Mouse (Mus musculus) cerebellum, adult 8-10 months (tissue): ENCODE measurements around the gene Tmem265.

Experiments
- DNase-seq: peaks from one replicate; pipeline ENCODE4 v3.0.0; 2022

The Tmem265 gene

DNA sequence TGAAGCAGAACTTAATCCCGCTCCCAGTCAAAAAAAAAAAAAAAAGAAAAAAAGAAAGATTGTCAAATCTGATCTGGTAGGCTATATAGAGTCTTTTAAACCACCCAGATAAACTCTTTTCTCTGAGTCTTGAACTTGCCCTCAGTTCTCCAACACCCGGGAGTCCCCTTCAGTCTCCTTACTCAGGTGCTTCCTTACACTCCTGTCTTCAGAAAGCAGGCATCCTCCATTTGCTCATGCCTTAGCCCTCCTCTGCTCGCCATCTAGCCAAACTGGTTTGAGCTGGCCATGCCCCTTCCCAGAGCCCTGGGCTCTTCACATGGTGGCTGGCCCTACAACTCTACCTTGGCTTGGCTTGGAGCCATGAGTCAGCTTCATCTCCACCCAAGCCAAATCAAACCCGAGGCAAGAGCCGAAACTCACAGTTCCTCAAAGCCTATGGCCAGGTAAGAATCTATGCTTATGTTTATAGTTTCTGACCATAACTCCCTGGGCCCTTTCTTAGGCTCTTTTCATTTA lies at the start of gene Tmem265:
TSS of gene Tmem265 (plus strand) at position 51 of the 519 bp plus-strand sequence.
- DNase-seq: no peak

- peak; percentile 94 for DNase-seq
Measured at GRCm38 (mm10) chr7:127511808-127512230, 49.4 kb upstream of the Tmem265 start, which contains the start of gene Srcap. TSS of gene Srcap (plus strand) at chr7:127511983.

GRCm38 (mm10) chr7:127512231-127513015 lies 48.8 kb upstream of the Tmem265 start:
- peak; percentile 88 for DNase-seq

DNA sequence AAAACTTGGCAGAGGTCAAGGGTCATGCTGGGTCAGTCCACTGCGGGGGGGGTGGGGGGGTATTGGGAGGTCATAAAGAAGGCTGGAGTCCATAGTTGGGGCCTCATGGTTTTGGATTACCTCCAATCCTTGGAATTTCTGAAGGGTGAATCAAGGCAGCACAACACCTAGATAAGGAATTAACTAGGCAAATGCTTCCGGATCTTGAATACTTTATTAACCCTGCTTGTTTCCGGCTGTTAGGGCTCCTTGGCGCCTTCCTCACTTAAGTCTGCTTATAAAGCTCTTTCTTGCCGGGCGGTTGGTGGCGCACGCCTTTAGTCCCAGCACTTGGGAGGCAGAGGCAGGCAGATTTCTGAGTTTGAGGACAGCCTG lies 48.2 kb upstream of the Tmem265 start:
- DNase-seq: peak; percentile 29

DNA sequence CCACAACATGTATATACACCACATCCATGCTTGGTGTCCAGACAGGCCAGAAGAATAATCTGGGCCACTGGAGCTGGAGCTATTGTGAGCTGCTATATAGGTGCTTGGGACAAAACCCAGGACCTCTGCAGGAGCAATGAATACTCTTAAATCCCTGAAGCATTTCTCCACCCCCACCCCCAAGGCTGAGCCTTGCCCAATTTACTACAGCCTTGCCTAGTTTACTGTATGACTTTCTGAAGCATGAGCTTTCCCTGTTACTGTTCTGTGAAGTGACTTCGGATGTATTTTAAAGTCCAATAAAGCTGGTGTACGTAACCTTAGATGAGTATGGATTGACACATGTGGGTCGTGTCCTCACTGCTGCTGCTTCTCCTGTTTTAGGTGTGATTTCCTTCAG lies 47.4 kb upstream of the Tmem265 start:
- DNase-seq: no peak

GRCm38 (mm10) chr7:127515846-127516245 lies 45.3 kb upstream of the Tmem265 start:
- DNase-seq: peak; percentile 21

DNA sequence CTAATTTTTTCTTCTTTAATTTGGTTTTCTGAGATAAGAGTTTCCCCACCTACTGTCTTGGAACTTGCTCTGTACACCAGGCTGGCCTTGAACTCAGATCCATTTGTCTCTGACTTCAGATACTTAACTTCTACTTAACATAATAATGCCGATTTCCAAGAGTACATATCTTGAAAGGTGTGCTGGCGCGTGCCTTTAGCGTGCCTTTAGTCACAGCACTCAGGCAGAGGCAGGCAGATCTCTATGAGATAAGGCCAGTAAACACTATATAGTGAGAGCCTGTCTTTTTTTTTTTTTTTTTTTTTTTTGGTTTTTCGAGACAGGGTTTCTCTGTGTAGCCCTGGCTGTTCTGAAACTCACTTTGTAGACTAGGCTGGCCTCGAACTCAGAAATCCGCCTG lies 44.8 kb upstream of the Tmem265 start:
- DNase-seq: no peak

GRCm38 (mm10) chr7:127519284-127519683 lies 41.9 kb upstream of the Tmem265 start, which contains the start of gene Gm42715:
TSS of gene Gm42715 (plus strand) at chr7:127519584.
- no peak for DNase-seq

- DNase-seq: no peak
Measured at GRCm38 (mm10) chr7:127541671-127542070, 19.5 kb upstream of the Tmem265 start.

DNA sequence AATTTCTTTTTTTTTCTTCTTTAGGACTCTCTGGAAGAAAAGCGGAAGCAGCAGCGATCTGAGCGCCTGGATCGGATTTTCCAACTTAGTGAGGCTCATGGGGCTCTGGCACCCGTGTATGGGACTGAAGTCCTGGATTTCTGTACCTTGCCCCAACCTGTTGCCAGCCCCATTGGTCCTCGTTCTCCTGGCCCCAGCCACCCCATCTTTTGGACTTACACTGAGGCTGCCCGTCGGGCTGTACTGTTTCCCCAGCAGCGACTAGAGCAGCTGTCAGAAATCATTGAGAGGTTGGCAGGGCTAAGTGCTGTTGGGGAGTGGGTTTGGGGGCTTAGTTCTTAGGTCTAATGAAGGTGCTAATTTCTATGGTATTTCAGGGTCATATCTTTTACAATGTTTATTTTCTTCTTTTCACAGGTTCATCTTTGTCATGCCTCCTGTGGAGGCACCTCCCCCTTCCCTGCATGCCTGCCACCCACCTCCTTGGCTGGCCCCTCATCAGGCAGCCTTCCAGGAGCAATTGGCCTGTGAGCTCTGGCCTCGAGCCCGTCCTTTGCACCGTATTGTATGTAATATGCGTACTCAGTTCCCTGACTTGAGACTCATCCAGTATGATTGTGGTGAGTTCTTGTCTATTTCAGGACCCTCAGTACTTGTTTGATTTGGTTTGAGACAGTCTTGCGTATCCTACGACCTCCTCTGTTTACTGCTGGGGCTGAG lies 11.9 kb upstream of the Tmem265 start:
- peak; percentile 70 for DNase-seq

DNA sequence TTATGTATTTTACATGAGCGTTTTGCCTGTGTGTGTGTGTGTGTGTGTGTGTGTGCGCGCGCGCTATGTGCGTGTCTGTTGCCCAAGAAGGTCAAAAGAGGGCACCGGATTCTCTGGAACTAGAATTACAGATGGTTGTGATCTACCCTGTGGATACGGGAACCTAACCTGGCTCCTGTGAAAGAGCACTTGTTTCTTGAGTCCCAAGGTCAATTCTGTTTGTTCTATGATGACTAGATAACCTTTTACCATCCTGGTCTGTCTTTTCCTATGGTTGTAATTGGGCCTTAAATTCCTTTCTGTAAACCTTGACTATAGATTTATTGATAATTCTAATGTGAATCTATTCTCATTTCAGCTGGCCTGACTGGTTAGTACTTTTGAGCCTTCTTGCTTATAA lies 9.6 kb upstream of the Tmem265 start:
- DNase-seq: no peak

GRCm38 (mm10) chr7:127560580-127560979 lies 610 bp upstream of the Tmem265 start:
- DNase-seq: no peak

- DNase-seq: peak; percentile 91
Measured at GRCm38 (mm10) chr7:127564381-127565150, 3.4 kb downstream of the Tmem265 start.

DNA sequence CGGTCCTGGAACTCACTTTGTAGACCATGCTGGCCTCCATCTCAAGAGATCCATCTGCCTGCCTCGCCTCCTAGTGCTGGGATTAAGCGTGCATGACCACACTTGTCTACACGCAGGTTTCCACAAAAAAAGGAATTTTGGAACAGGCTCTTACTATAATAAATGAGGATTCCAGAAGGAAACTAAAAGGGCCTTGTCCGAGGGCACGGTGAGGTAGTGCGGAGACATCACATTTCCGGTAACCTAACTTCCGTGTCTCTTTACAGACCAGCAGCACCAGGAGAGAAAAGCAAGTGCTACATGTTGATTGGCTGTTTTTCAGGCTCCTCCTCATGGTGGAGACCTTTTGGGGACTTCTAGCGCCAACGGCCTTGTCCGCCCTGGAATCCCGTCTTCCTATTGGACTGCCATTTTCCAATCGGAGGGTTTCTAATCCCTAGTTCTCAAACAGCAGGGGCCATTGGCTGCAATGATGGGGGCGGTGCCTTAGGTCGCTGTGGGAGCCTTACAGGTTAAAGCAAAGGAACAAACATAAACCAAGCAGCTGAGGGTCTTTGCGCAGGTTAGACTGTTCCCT lies 11.8 kb downstream of the Tmem265 start, which contains the start of gene Phkg2:
TSS of gene Phkg2 (plus strand) at position 446 of the 577 bp plus-strand sequence.
- peak; percentile 89 for DNase-seq

DNA sequence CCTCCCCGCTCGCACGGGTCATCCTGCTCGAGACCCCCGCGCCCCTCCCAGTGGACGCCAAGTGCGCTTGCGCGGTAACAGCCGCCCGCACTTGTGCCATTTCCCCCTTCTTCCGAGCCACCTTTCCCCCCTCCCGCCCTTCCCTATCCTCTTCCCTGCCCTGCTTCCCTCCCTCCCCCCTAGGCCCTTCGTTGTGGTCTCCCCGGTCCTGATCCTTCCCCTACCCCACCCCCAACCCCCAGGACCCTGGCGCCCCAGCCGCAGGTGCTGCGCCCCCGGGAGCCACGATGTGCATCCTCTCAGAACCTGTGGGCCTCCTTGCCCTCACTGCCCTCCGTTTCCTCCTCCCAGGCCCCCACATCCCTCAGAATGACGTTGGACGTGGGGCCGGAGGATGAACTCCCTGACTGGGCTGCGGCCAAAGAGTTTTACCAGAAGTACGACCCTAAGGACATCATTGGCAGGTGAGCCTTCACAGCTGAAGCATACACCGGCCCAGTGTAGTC lies 12.4 kb downstream of the Tmem265 start:
- peak; percentile 38 for DNase-seq

DNA sequence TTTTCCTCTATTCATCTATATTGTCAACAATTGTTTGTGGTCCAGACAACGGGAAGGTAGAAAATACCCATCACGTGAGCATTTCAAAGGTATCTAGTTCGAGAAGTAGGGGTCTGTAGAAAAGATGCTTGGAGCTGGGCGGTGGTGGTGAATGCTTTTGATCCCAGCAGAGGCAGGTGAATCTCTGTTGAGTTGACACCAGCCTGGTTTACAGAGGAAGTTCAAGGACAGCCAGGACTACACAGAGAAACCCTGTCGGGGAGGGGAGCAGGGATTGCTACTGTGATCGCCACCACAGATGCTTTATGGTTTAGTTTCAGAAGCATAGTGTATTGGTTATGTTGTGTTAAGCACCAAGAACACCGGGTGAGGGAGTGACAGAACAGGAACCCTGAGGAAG lies 12.9 kb downstream of the Tmem265 start:
- no peak for DNase-seq

DNA sequence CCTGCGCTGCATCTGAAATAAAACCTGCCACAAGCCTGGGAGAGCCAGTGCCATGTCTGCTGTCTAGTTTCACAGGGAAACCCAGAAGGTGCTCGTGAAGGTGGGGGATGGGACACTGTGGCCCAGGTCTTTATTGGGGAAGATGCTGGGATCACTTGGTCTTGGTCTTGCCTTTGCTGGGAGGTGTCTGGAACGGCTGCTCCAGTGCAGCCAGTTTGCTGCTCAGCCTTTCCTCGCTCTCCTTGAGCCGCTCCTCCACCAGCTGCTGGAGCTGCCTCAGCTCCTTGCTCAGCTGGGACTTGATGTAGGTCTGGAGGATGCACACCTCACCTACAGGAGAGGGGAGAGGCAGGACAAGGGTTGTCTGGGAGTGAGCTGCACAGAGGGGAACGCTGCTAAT lies 22.1 kb downstream of the Tmem265 start:
- DNase-seq: no peak

GRCm38 (mm10) chr7:127585031-127585430 lies 23.8 kb downstream of the Tmem265 start:
- DNase-seq: no peak

DNA sequence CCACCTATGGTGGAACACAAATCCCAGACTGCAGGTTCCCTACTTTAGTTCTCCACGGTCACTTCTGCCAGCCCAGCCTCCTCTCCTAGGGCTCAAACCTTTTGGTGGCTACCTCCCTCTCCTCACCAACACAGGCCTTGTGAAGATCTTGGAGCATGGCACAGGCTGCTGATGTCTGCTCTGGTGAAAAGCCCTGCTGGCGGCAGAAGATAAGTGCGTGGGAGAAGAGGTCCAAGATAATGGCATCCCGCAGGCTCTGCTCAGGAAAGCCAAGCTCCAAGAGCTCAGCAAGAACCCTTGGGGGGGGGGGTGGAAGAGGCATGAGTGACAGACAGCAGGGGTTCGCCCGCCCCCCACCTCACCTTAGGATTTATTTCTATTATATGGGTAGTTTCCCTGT lies 25.0 kb downstream of the Tmem265 start:
- DNase-seq: no peak

DNA sequence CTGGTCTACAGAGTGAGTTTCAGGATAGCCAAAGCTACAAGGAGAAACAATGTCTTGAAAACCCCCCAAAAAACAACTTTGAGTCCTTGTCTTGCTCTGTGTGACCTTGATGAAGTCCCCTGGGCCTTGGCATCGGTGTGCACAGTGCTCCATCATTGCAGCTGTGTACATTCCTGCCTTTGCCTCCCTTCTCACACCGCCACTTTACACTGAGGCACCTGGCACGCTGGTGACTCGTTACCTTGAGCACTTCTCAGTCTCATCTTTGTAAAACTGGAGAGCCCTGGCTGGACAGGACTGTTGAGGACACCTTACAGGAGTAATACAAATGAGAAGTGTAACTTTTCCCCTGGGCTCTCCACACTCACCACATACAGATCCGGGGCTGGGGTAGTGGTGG lies 26.0 kb downstream of the Tmem265 start:
- no peak for DNase-seq

- DNase-seq: peak; percentile 85
Measured at GRCm38 (mm10) chr7:127588011-127588871, 27.1 kb downstream of the Tmem265 start, which contains the start of the genes Ccdc189 and Rnf40. TSS of gene Ccdc189 (minus strand) at chr7:127588595. TSS of gene Rnf40 (plus strand) at chr7:127588767.
